Mouse (Mus musculus) thymus, adult 2 months (tissue): ENCODE measurements around the gene Kpna7.

Experiments
- CTCF ChIP-seq: fragments of 200-500 bp; IDR thresholded peaks from 2 replicates; pipeline ENCODE4 v1.5.1; 2012; ENCODE audit warnings: mild to moderate bottlenecking, control low read depth, low read length, moderate library complexity, borderline replicate concordance; ENCODE audit not compliant: control insufficient read depth, poor library complexity, insufficient read depth; ENCODE audit errors: extremely low read depth
- POLR2A ChIP-seq: fragments of 200-500 bp; IDR thresholded peaks from 2 replicates; pipeline ENCODE4 v1.6.1; 2012; ENCODE audit warnings: mild to moderate bottlenecking, low read length, control low read depth, moderate library complexity; ENCODE audit not compliant: control insufficient read depth, poor library complexity, insufficient read depth; ENCODE audit errors: extremely low read depth

GRCm38 (mm10) chr5:144998491-144998890 lies 85.3 kb downstream of the Kpna7 start:
- TF ChIP-seq POLR2A, result no peak
- TF ChIP-seq CTCF, result no peak
